Mouse (Mus musculus) neural tube, embryonic 14.5 days (tissue): Measurements from ENCODE around the gene Myh7. TPM values are rescaled to one million over a fixed set of nuclear protein-coding genes. Genes with fewer than 3 reads are reported as not detected.

Experiments
- ATAC-seq: fragments of 200-750 bp; cut with Nextera tagmentation; 2 replicates; pipeline ENCODE4 v1.8.0; 2017; ENCODE audit warnings: low read depth, mild to moderate bottlenecking, moderate TSS enrichment, moderate library complexity
- H3K27ac ChIP-seq: fragments of 300-500 bp; sonication (generic); 2 replicates; pipeline ENCODE4 v1.5.1; 2014; ENCODE audit warnings: low read depth, mild to moderate bottlenecking, control low read depth, low read length, moderate library complexity, mixed read lengths
- H3K27me3 ChIP-seq: fragments of 300-500 bp; sonication (generic); 2 replicates; pipeline ENCODE4 v1.6.1; 2014; ENCODE audit warnings: low read length; ENCODE audit not compliant: control insufficient read depth, insufficient read depth
- H3K36me3 ChIP-seq: fragments of 300-500 bp; sonication (generic); 2 replicates; pipeline ENCODE4 v1.6.1; 2014; ENCODE audit warnings: low read length, mixed read lengths; ENCODE audit not compliant: control insufficient read depth, insufficient read depth
- H3K4me1 ChIP-seq: fragments of 300-500 bp; sonication (generic); 2 replicates; pipeline ENCODE4 v1.6.1; 2014; ENCODE audit warnings: low read length; ENCODE audit not compliant: control insufficient read depth, insufficient read depth
- H3K4me2 ChIP-seq: fragments of 300-500 bp; sonication (generic); 2 replicates; pipeline ENCODE4 v1.6.1; 2014; ENCODE audit warnings: mild to moderate bottlenecking, low read depth, low read length, control low read depth
- H3K4me3 ChIP-seq: fragments of 300-500 bp; sonication (generic); 2 replicates; pipeline ENCODE4 v1.5.1; 2014; ENCODE audit warnings: low read depth, low read length, control low read depth, mixed read lengths
- H3K9ac ChIP-seq: fragments of 300-500 bp; sonication (generic); replicated peaks from 2 replicates; pipeline ENCODE4 v1.6.1; 2014; ENCODE audit warnings: low read depth, mild to moderate bottlenecking, control low read depth, low read length, mixed read lengths
- H3K9me3 ChIP-seq: fragments of 300-500 bp; sonication (generic); 2 replicates; pipeline ENCODE4 v1.6.1; 2016; ENCODE audit warnings: low read length; ENCODE audit not compliant: control insufficient read depth
- WGBS: fragments of 180-500 bp; shearing (Covaris S2); extraction: QIAGEN DNeasy Blood & Tissue Kit; methylation state at CpG from one replicate; pipeline ENCODE4 v1.1.7; 2014; 5-methylcytosine and 5-hydroxymethylcytosine counted together
- microRNA counts: library from miRNA; unstranded; fragments of <30 nt; microRNA quantifications from one replicate; lab custom pipeline; 2016
- microRNA-seq: library from miRNA; unstranded; fragments of <30 nt; microRNA quantifications from one replicate; pipeline ENCODE4, GENCODE M21; 2016
- polyA plus RNA-seq: library from polyadenylated mRNA; unstranded; fragments of >200 nt; fragmentation: Nextera tagmentation; extraction: Ambion mirVana; gene quantifications from 2 replicates; pipeline ENCODE4 v1.2.1, GENCODE M21; 2014

Myh7 gene
- polyA plus RNA-seq, 1 experiment from 2014 or later: 4.8 TPM

GRCm38 (mm10) chr14:54925349-54926342 is 68.8 kb downstream of the Myh7 start, which contains the start of gene Efs:
Gene Efs (minus strand): TSS chr14:54926126.
- no peaks in the 10 kb centered on the region for H3K27me3 ChIP-seq
- peak; percentile 58 for ATAC-seq
- H3K36me3 ChIP-seq: no peaks in the 10 kb centered on the region
- H3K9ac ChIP-seq: peak within 1 kb of the TSS; percentile 72
- H3K4me3 ChIP-seq: peak within 1 kb of the TSS; percentile 44
- peak within 1 kb of the TSS; percentile 52 for H3K27ac ChIP-seq
- no peaks in the 10 kb centered on the region; the same call in 1 of the 2 replicates for H3K9me3 ChIP-seq
- peak within 1 kb of the TSS; percentile 98 for H3K4me2 ChIP-seq
- WGBS: 2% methylated on average over 57 of the region's 57 CpGs
- H3K4me1 ChIP-seq: peaks cover 8% of the 10 kb centered on the region; the same call in 1 of the 2 replicates

GRCm38 (mm10) chr14:54924641-54925348 is 69.6 kb downstream of the Myh7 start:
- WGBS: 6% methylated on average over 7 of the region's 7 CpGs
- H3K4me1 ChIP-seq: peaks cover 8% of the 10 kb centered on the region; the same call in 1 of the 2 replicates
- peak overlapping the region; percentile 44 for H3K4me3 ChIP-seq
- H3K9me3 ChIP-seq: no peaks in the 10 kb centered on the region; the same call in 1 of the 2 replicates
- H3K9ac ChIP-seq: peak overlapping the region; percentile 72; the same call in 1 of the 2 replicates
- H3K36me3 ChIP-seq: no peaks in the 10 kb centered on the region
- no peaks in the 10 kb centered on the region for H3K27me3 ChIP-seq
- ATAC-seq: peak; percentile 45; the same call in 1 of the 2 replicates
- H3K4me2 ChIP-seq: peak overlapping the region; percentile 98
- H3K27ac ChIP-seq: peak overlapping the region; percentile 52

MicroRNAs within 50 kb of the gene (microRNA counts, 519-probe panel; counts per million panel counts)
- microRNA mmu-miR-208a (lab: Ali Mortazavi, UCI) (2,269 counts per million, percentile 7 among the panel's probes with 10 or more counts), microRNA mmu-miR-208b (lab: Ali Mortazavi, UCI) (not detected)

Small RNAs within 50 kb of the gene (microRNA-seq; reads per million reads assigned to microRNA genes)
- not detected for gene Mir208a
- 2.0 reads per million for gene Mir208b

Other genes starting within 250 kb of the Myh7 start
- 7.3 and 8.5 TPM in 2 replicates for gene Slc7a8, start 212.7 kb downstream of the Myh7 start, polyA plus RNA-seq
- not detected in 2 replicates for gene Rnf212b, start 180.5 kb downstream of the Myh7 start, polyA plus RNA-seq
- gene Homez, start 123.7 kb downstream of the Myh7 start, polyA plus RNA-seq: 10.0 and 11.7 TPM in 2 replicates
- 3.8 and 7.2 TPM in 2 replicates for gene Ppp1r3e, start 117.1 kb downstream of the Myh7 start, polyA plus RNA-seq
- 4.8 and 5.3 TPM in 2 replicates for gene Bcl2l2, start 111.2 kb downstream of the Myh7 start, polyA plus RNA-seq
- gene Gm20521, start 111.2 kb downstream of the Myh7 start, polyA plus RNA-seq: not detected in 2 replicates
- 149 and 176 TPM in 2 replicates for gene Pabpn1, start 102.1 kb downstream of the Myh7 start, polyA plus RNA-seq
- 121 and 122 TPM in 2 replicates for gene Slc22a17, start 81.5 kb downstream of the Myh7 start, polyA plus RNA-seq
- gene Efs, start 68.5 kb downstream of the Myh7 start, polyA plus RNA-seq: 9.9 and 13.5 TPM in 2 replicates
- gene Il25, start 61.9 kb downstream of the Myh7 start, polyA plus RNA-seq: 0.39 and 0.76 TPM in 2 replicates
- 10.4 and 17.5 TPM in 2 replicates for gene Cmtm5, start 58.4 kb downstream of the Myh7 start, polyA plus RNA-seq
- gene Myh6, start 27.7 kb downstream of the Myh7 start, polyA plus RNA-seq: 0.23 and 1.7 TPM in 2 replicates
- not detected in 2 replicates for gene Gm17428, start 17.7 kb downstream of the Myh7 start, polyA plus RNA-seq
- 44.9 and 50.9 TPM in 2 replicates for gene Ngdn, start 20.8 kb upstream of the Myh7 start, polyA plus RNA-seq
- gene Zfhx2, start 97.7 kb upstream of the Myh7 start, polyA plus RNA-seq: 23.9 and 27.3 TPM in 2 replicates
- 29.3 and 32.0 TPM in 2 replicates for gene Thtpa, start 100.2 kb upstream of the Myh7 start, polyA plus RNA-seq
- 5.4 and 7.0 TPM in 2 replicates for gene Ap1g2, start 112.0 kb upstream of the Myh7 start, polyA plus RNA-seq
- gene Jph4, start 122.3 kb upstream of the Myh7 start, polyA plus RNA-seq: 36.2 and 41.3 TPM in 2 replicates
- gene Dhrs2, start 227.4 kb upstream of the Myh7 start, polyA plus RNA-seq: 1.0 and 1.9 TPM in 2 replicates